In the genomic region with DNA sequence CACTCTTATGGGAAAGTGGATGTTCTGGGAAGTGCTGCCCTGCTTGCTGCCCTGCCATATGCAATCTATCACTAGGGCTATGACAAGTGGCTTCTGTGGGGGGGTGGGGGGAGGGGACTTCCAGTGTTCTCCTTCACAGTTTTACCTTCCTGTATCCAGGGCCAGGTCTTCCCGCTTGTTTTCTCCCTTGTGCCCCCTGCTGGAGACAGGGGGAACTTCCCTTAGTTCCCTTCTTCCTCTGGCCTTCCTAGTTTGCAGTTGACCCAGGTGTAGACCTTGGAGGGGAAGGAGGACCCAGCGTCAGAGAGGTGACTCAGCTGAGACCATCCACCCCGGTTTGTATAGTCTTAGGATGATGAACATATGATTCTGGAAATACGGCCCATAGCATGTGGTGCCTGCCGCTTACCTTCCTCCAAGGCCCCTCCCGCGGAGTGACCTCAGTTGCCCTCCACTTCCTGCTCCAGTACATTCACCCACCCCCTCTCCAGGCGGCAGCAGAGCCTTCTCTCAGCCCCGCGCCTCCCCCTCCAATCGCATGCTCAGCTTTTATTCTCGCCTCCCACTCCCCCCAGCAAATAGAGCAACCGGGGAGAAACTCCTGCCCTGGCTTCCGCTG, we compare ENCODE assay signal across 10 mouse cellular contexts. TPM values are rescaled to one million over a fixed set of nuclear protein-coding genes. Genes with fewer than 3 reads are reported as not detected.
DNase-seq lines count a peak whose midpoint lies in the region; ATAC-seq and TF ChIP-seq lines count a peak whose summit lies in the region.
"Had no signal": no experiment of that assay in that cellular context is flagged by ENCODE, and none has a peak within 500 bp of the region (broad histone marks: within the 10 kb centered on the region; RNA-seq: fewer than 3 reads in every experiment).

No protein-coding gene starts in this region.

- intact Hi-C loops in left cerebral cortex, postnatal 14 days (cut with DNase I), result no loop called here

- WGBS in hindbrain, embryonic 10.5 days, result 26% methylated on average over 14 of the region's 14 CpGs
- WGBS in hindbrain, embryonic 13.5 days, result 26% methylated on average over 14 of the region's 14 CpGs

- TF ChIP-seq POLR2A in embryonic fibroblast, embryonic 13.5 days (IDR thresholded peaks at IDR 0.05; ENCODE audit: low read depth, low read length), result no peak

- no peaks in the 10 kb centered on the region for H3K36me3 ChIP-seq in hindbrain, embryonic 10.5 days
- H3K36me3 ChIP-seq in hindbrain, embryonic 13.5 days, result no peaks in the 10 kb centered on the region
- H3K36me3 ChIP-seq: embryonic facial prominence, embryonic 15.5 days; lung, embryonic 15.5 days had no signal

- H3K9ac ChIP-seq in hindbrain, embryonic 13.5 days, result no peak overlapping the region
- H3K9ac ChIP-seq: embryonic facial prominence, embryonic 15.5 days; lung, embryonic 15.5 days had no signal

- no peaks in the 10 kb centered on the region for H3K9me3 ChIP-seq in hindbrain, embryonic 10.5 days
- H3K9me3 ChIP-seq in hindbrain, embryonic 13.5 days, result no peaks in the 10 kb centered on the region
- H3K9me3 ChIP-seq: embryonic facial prominence, embryonic 15.5 days; lung, embryonic 15.5 days had no signal

- DNase-seq in hindbrain, embryonic 10.5 days (ENCODE audit: low spot score), result peak; percentile 73
- DNase-seq in A20 (ENCODE audit: low read depth, low spot score), result peak; percentile 33
- DNase-seq in R1 (ENCODE audit: low read depth, low spot score), result peak; percentile 82
- peak; percentile 60 to 73 for DNase-seq in left cerebral cortex, postnatal 14 days (ENCODE audit: low spot score in 2 of 2)
- peak; percentile 52 to 65 for DNase-seq in right cerebral cortex, adult 2 months (ENCODE audit: low spot score in 2 of 2)

- H3K4me2 ChIP-seq in hindbrain, embryonic 13.5 days, result no peak overlapping the region
- H3K4me2 ChIP-seq: embryonic facial prominence, embryonic 15.5 days; lung, embryonic 15.5 days had no signal

- peak overlapping the region; percentile 7; the same call in 1 of the 2 replicates for H3K4me3 ChIP-seq in hindbrain, embryonic 10.5 days
- no peak overlapping the region for H3K4me3 ChIP-seq in hindbrain, embryonic 13.5 days
- no peak overlapping the region for H3K4me3 ChIP-seq in embryonic fibroblast, embryonic 13.5 days (ENCODE audit: insufficient read depth, low read length)
- H3K4me3 ChIP-seq: embryonic facial prominence, embryonic 15.5 days; lung, embryonic 15.5 days had no signal

- H3K4me1 ChIP-seq in hindbrain, embryonic 10.5 days (replicated peaks), result peaks cover 41% of the 10 kb centered on the region
- H3K4me1 ChIP-seq in hindbrain, embryonic 13.5 days (replicated peaks), result peaks cover 8% of the 10 kb centered on the region
- H3K4me1 ChIP-seq in embryonic fibroblast, embryonic 13.5 days (ENCODE audit: control insufficient read depth, insufficient read depth, low read length), result no peaks in the 10 kb centered on the region; the same call in 1 of the 2 replicates

- no peak for ATAC-seq in hindbrain, embryonic 13.5 days (ENCODE audit: low FRiP score)
- ATAC-seq in monocyte, adult 5-6 weeks (replicated peaks; ENCODE audit: insufficient number of reproducible peaks, low FRiP score, low TSS enrichment, poor library complexity, severe bottlenecking), result no peak

- H3K27ac ChIP-seq in hindbrain, embryonic 10.5 days, result peak overlapping the region; percentile 62
- no peak overlapping the region for H3K27ac ChIP-seq in hindbrain, embryonic 13.5 days
- no peak overlapping the region for H3K27ac ChIP-seq in embryonic fibroblast, embryonic 13.5 days (ENCODE audit: insufficient read depth, low read length)
- H3K27ac ChIP-seq: embryonic facial prominence, embryonic 15.5 days; lung, embryonic 15.5 days had no signal

- peak; percentile 38; the same call in 1 of the 2 replicates for TF ChIP-seq CTCF in embryonic fibroblast, embryonic 13.5 days (IDR thresholded peaks at IDR 0.05; ENCODE audit: borderline replicate concordance, insufficient read depth, low read length)

- H3K27me3 ChIP-seq in hindbrain, embryonic 10.5 days (ENCODE audit: insufficient read depth, poor library complexity, severe bottlenecking), result peaks cover 53% of the 10 kb centered on the region
- peaks cover 19% of the 10 kb centered on the region for H3K27me3 ChIP-seq in hindbrain, embryonic 13.5 days

RNA-seq across cellular contexts. Expression of gene Cyp46a1, which starts 4.5 kb away (rescaled TPM):
- 17.8 and 19.1 TPM in 2 replicates for polyA plus RNA-seq in hindbrain, embryonic 10.5 days (2016; fragmentation: Nextera tagmentation; extraction: Ambion mirVana)
- polyA plus RNA-seq in hindbrain, embryonic 13.5 days (2015; fragmentation: Nextera tagmentation; extraction: Ambion mirVana), result 15.4 and 17.5 TPM in 2 replicates
- polyA plus RNA-seq in embryonic fibroblast, embryonic 13.5 days (2011; ENCODE audit: insufficient read length, low read depth, missing spikeins), result 1.8 and 3.4 TPM in 2 replicates
- total RNA-seq in left cerebral cortex, postnatal 14 days (2021), result 100 to 1,000 TPM; 258 to 270 TPM
- not detected in 3 replicates for total RNA-seq in monocyte, adult 5-6 weeks (2017)

RNA-seq across cellular contexts. Expression of gene Eml1, which starts 32.1 kb away (rescaled TPM):
- 104 and 125 TPM in 2 replicates for polyA plus RNA-seq in hindbrain, embryonic 10.5 days (2016; fragmentation: Nextera tagmentation; extraction: Ambion mirVana)
- polyA plus RNA-seq in hindbrain, embryonic 13.5 days (2015; fragmentation: Nextera tagmentation; extraction: Ambion mirVana), result 58.7 and 61.9 TPM in 2 replicates
- polyA plus RNA-seq in embryonic fibroblast, embryonic 13.5 days (2011; ENCODE audit: insufficient read length, low read depth, missing spikeins), result 40.5 and 48.0 TPM in 2 replicates
- total RNA-seq in left cerebral cortex, postnatal 14 days (2021), result 10 to 100 TPM; 62.1 to 77.0 TPM
- total RNA-seq in monocyte, adult 5-6 weeks (2017), result not detected in 3 replicates

RNA-seq across cellular contexts. Expression of gene Hhipl1, which starts 32.6 kb away (rescaled TPM):
- polyA plus RNA-seq in hindbrain, embryonic 10.5 days (2016; fragmentation: Nextera tagmentation; extraction: Ambion mirVana), result 3.0 and 3.2 TPM in 2 replicates
- 1.5 and 1.6 TPM in 2 replicates for polyA plus RNA-seq in hindbrain, embryonic 13.5 days (2015; fragmentation: Nextera tagmentation; extraction: Ambion mirVana)
- 4.8 and 5.0 TPM in 2 replicates for polyA plus RNA-seq in embryonic fibroblast, embryonic 13.5 days (2011; ENCODE audit: insufficient read length, low read depth, missing spikeins)
- total RNA-seq in left cerebral cortex, postnatal 14 days (2021), result 1 to 10 TPM; 6.4 to 8.5 TPM
- total RNA-seq in monocyte, adult 5-6 weeks (2017), result not detected in 3 replicates
